Mouse (Mus musculus) naive thymus-derived CD4-positive, alpha-beta T cell, adult 5 months (primary cell): Measurements from ENCODE around the gene Apool. TPM values are rescaled to one million over a fixed set of nuclear protein-coding genes. Genes with fewer than 3 reads are reported as not detected.

ENCODE experiments used
- polyA plus RNA-seq: library from polyadenylated mRNA; unstranded; fragments of 100-300 nt; shearing (Covaris generic); gene quantifications from one replicate; pipeline ENCODE4 v1.2.1, GENCODE M21; 2017

Gene Apool
- 17.1 TPM for polyA plus RNA-seq

GRCm38 (mm10) chrX:112310804-112311530 lies at the start of gene Apool:
TSS of gene Apool (plus strand) at chrX:112311334.

GRCm38 (mm10) chrX:112406679-112407078 lies 95.5 kb downstream of the Apool start, which contains the start of gene Satl1:
TSS of gene Satl1 (minus strand) at chrX:112406779.

Other genes with a start within 250 kb of the Apool start
- gene 4933403O08Rik, start 72.3 kb upstream of the Apool start, polyA plus RNA-seq, result not detected
- gene Satl1, start 95.4 kb downstream of the Apool start, polyA plus RNA-seq, result not detected
- gene 2010106E10Rik, start 183.9 kb downstream of the Apool start, polyA plus RNA-seq, result not detected